Mouse (Mus musculus): ENCODE data around the gene Piezo1.

Piezo1 gene

DNA sequence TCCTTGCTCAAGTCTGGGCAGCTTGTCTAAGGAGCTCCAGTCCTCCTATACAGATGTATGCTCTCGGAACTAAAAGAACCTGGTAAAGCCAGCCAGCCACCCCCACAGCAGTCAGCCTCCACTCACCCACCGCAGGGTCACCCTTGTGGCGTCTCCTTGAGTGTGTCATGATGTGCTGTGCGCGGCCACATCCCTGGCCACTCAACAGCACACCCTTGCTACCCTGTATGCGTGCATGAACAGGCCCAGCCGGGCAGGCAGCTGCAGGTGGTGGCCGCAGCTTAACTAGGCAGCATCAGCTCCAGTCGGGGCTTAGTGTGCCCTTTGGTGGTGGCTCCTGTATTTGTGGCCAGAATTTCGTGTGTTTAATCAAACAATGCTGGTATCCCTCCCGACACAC is 94.0 kb downstream of the Piezo1 start:
- DNase-seq (ENCODE audit: low read depth), result no peak

DNA sequence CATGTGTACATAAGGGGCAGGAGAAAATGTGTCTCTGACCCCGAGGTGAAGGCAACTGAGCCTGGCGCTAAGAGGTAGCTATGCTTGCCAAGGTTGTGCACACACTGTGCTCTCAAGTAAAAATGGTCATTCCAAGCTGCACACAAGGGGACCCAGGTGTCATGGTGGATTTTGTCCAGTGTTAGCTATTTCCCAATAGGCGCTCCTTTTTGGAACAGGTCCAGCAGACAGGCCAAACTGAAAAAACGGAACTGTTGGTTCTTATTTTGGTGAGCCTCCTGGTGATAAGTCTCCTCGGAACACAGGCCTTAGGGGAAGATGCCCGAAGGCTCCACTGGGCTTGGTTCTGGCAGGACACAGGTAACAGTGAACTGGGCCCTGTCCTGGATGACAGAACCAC is 96.7 kb downstream of the Piezo1 start:
- no peak for DNase-seq (ENCODE audit: low read depth)

GRCm38 (mm10) chr8:122452154-122452553 is 99.0 kb downstream of the Piezo1 start:
- DNase-seq (ENCODE audit: low read depth), result no peak

DNA sequence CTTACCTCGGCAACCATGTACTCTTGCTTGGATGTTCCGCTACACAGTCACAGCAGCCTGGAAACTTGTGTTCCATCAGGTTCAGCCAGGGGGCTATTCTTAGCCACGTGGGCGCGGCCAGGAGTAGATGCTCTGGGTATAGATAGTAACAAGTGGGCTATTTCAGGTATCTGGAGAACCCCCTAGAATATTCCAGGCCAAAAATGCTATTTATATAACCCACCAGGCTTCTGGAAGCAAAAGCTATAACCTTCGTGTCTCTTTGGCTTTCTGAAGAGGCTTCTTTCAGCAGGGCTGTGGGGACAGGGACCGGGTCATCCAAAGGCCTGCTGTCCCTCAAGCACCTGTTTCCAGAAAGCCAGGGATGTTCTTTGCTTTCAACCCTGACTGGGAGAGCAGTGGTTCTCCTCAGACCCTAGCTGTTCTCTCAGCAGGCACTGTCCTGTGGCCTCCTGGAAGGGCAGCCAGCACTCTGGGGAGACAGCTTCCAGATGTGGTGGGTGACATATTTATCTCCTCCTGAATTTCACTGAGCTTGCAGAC is 99.9 kb downstream of the Piezo1 start:
- no peak for DNase-seq (ENCODE audit: low read depth)

DNA sequence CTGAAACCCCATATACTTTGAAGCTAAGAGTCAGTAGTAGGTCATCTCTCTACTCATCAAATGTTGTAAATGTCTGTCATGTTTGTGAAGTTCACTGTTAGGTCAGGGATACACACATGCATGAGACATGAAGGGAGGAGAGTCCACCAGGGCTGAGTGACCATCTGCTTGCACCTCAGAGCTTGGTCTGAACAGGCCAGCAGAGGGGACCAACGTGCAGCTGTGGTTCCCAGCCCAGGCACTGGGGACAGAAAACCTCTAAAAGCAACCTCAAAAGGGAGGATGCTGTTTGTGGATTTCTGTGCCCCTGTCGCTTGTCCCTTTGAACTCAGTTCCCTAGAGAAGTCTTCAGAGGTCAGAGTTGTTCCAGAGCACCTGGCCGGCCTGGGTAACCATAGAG is 105.9 kb downstream of the Piezo1 start:
- DNase-seq (ENCODE audit: low read depth), result no peak

DNA sequence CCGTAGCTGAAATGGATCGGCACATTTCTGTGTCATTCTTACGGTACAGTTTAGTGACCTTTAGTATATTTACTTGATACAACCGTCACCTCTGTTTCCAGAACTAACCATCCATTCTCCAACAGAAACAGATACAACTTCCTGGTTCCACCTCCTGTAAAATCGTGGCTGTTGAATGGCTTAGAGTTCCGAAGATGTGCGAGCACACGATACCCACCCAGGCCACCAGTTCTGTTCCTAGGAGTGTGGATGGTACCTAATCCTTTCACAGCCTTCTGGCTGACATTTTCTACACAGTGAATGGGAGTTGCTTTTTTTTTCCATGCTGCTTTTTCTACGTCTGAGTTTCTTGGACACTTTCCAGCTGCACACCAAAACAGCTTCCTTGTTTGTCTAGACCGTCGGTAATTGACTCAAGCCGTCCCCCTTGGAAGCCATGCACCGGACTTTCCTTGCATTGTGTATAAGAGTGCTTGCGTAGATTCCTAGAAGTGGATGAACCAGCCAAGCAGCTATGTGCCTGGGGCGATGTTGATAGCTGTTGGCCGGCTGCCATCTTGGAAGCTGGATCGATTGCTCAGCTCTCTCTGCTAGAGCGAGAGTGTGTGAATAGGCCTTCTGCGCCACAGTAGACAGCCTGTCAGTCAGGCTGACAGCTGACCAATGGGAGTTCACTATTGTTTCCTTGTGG is 106.9 kb downstream of the Piezo1 start:
- no peak for DNase-seq (ENCODE audit: low read depth)

- peak; percentile 99 for DNase-seq (ENCODE audit: low read depth)
Observed at GRCm38 (mm10) chr8:122443262-122444006, 107.7 kb downstream of the Piezo1 start, which contains the start of gene Mvd. TSS of gene Mvd (minus strand) at chr8:122443422.

- no peak for DNase-seq (ENCODE audit: low read depth)
Observed at GRCm38 (mm10) chr8:122442781-122443180, 108.3 kb downstream of the Piezo1 start.

DNA sequence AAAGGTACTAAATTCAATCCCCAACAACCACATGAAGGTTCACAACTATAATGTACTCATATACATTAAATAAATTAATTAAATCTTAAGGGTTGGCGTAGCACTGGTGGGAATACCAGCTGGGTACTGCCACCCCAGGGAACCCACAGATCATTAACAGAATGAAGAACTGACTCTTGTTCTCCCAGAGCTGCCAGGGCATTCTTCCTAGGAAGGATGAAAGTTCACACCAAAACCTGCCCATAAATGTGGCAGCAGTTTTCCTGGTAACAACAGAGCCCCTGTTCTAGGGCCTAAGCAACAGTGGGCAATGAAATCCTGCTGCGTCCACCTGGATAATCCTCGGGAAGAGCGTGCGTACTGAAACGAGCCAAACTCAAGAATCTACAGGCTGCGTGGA is 108.8 kb downstream of the Piezo1 start:
- no peak for DNase-seq (ENCODE audit: low read depth)

GRCm38 (mm10) chr8:122441326-122441725 is 109.8 kb downstream of the Piezo1 start:
- DNase-seq (ENCODE audit: low read depth), result no peak

GRCm38 (mm10) chr8:122439336-122439735 is 111.8 kb downstream of the Piezo1 start:
- no peak for DNase-seq (ENCODE audit: low read depth)

GRCm38 (mm10) chr8:122437708-122438331 is 113.3 kb downstream of the Piezo1 start:
- no peak for DNase-seq (ENCODE audit: low read depth)

DNA sequence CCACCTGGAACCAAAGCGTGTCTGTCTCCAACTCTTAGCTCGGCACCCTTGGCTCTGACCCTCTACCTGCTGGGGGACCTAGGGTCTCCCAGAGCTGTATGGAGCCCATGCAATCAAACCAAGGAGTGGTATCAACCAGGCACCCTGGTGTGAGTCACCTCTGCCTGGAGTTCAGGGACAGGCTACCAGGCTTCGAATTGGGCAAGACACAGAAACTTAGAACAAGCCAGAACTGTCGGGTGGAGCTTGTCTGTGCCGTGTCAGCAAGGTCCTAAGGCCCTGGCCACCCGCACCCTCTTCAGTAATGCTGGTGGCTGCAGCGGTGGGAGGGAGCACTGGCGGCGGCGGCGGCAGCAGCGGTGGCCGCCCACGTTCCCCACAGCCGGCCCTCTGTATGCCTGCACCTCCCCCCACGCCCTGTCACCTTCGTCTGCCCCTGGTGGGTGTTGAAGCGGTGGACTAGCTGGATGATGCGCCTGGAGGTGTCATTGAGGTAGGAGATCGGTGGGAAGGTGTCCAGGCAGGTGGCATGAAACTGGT is 114.5 kb downstream of the Piezo1 start:
- no peak for DNase-seq (ENCODE audit: low read depth)

DNA sequence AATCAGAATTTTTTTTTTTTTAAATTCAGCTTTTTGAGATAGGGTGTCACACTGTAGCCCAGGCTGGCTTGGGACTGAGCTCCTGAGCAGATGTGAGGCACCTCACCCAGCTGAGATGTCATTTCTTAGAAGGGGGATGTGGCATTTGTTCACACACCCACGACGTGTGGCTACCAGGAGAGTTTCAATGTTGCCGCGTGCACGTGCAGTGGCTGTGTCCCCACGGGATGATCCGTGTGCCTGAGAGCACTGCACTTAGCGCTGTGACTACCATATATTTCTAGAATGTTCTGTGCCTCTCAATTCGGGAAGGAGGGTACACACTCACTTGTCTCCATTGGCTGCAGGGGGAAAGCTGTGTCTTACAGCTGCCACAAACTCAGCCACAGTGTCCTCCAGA is 115.0 kb downstream of the Piezo1 start:
- no peak for DNase-seq (ENCODE audit: low read depth)

- no peak for DNase-seq (ENCODE audit: low read depth)
Observed at GRCm38 (mm10) chr8:122435375-122435774, 115.8 kb downstream of the Piezo1 start.

- no peak for DNase-seq (ENCODE audit: low read depth)
Observed at GRCm38 (mm10) chr8:122433269-122433905, 117.7 kb downstream of the Piezo1 start.

DNA sequence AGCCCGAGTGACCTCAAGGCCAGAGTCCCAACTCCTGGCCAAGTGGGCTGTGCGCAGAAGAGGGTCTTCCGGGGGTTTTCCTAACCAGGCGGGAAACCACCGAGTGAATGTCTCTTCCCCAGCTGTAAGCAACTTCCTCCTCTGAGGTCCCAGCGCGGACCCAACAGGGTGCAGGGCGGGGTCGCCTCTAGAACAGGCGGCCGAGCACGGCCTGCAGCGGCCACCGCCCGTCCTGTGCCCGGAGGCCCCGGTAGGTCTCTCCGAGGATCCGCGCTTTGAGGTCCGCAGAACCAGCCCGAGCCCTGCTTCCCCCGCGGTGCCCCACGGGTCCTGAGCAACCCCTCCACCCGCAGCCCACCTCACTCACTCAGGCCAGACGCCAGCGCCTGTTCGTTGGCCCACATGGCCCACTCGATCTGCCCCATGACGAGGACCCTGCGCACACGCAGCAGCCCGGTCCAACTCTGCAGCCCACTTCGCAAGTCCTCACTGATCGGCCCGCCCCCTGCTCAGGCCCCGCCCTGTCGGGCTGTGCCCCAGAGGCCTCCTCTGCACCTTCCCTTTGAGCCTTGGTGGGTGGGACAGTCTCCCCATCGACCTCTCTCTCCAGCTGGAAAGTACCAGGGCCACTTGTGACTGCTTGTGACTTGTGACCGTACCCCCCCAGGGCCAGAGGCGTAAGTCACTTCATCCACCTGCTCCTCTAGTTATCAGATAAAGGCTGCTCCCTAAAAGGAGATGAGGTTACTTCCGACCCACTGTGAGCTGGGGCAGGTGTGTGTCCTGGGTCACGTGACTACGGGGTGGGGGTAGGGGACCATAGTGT is 118.5 kb downstream of the Piezo1 start, which contains the start of gene Cyba:
Gene Cyba, minus strand, starts transcription at position 488 of the 826 bp plus-strand sequence.
- DNase-seq (ENCODE audit: low read depth), result no peak
